Comparison of ENCODE assay signal across 9 mouse cellular contexts in the genomic region with DNA sequence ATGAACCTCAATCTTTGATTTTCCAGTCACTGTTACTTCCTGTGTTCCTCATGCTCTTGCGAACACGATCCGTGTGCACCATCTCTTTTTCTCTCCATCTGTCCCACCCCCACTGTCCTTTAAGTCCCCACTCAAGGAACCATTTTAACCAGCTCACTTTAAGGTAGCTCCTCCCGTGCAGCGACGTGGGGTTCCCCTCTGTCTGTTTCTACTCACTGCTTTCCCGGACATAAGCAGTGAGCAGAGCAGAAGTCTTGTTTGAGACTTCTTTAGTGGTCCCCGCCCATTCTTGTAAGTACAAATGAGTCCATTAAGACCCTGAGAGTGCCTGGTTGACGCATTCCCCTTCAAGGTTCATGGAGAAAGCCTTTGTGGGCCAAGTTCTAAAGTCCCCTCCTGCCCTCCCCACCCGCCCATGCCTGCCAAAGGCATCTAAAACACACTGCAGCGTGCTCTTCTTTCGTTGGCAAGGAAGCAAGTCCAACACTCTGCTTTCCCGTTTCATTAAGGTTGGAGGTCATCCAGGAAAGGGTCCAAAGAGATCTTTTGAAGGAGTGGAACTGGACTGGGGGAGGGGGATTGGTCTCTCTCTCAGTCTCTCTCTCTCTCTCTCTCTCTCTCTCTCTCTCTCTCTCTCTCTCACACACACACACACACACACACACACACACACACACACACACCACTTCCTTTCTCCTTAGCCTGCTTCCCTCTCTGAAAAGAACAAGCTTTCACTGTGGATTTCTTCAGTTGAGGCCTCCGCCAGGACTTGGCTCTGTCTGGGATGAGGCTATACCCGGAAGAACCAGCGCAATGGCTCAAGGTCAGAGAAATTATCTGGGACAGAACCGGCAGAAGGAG. TPM values are rescaled to one million over a fixed set of nuclear protein-coding genes. Genes with fewer than 3 reads are reported as not detected.
DNase-seq lines count a peak whose midpoint lies in the region; ATAC-seq and TF ChIP-seq lines count a peak whose summit lies in the region.
"Had no signal": no experiment of that assay in that cellular context is flagged by ENCODE, and none has a peak within 500 bp of the region (broad histone marks: within the 10 kb centered on the region; RNA-seq: fewer than 3 reads in every experiment).

No protein-coding gene starts in this region.

- peaks cover 11% of the 10 kb centered on the region; the same call in 1 of the 2 replicates for H3K4me1 ChIP-seq in kidney, embryonic 15.5 days
- peaks cover 33% of the 10 kb centered on the region for H3K4me1 ChIP-seq in heart, postnatal 0 days (ENCODE audit: control insufficient read depth, insufficient read depth)
- H3K4me1 ChIP-seq in lung, embryonic 16.5 days (replicated peaks; ENCODE audit: control insufficient read depth, insufficient read depth, low read length), result peaks cover 41% of the 10 kb centered on the region

- H3K9ac ChIP-seq in kidney, embryonic 15.5 days, result no peak overlapping the region
- H3K9ac ChIP-seq in heart, postnatal 0 days (replicated peaks; ENCODE audit: low read depth, low read length), result no peak overlapping the region; the same call in 1 of the 2 replicates
- peak overlapping the region; percentile 60 for H3K9ac ChIP-seq in lung, embryonic 16.5 days (ENCODE audit: low read length)

- no peak for TF ChIP-seq EP300 in heart, postnatal 0 days (IDR thresholded peaks at IDR 0.05; ENCODE audit: low read depth)

- ATAC-seq in kidney, embryonic 15.5 days (replicated peaks; ENCODE audit: low FRiP score), result no peak
- ATAC-seq in heart, postnatal 0 days (ENCODE audit: insufficient read depth, low read depth), result peak; percentile 65
- peak; percentile 75 for ATAC-seq in lung, embryonic 16.5 days (ENCODE audit: low read depth)

- no peaks in the 10 kb centered on the region for H3K36me3 ChIP-seq in kidney, embryonic 15.5 days
- no peaks in the 10 kb centered on the region for H3K36me3 ChIP-seq in heart, postnatal 0 days (replicated peaks; ENCODE audit: control insufficient read depth, insufficient read depth, low read length)
- no peaks in the 10 kb centered on the region for H3K36me3 ChIP-seq in lung, embryonic 16.5 days (ENCODE audit: control insufficient read depth, insufficient read depth, low read length)

- 70% methylated on average over 17 of the region's 17 CpGs for WGBS in kidney, embryonic 15.5 days
- WGBS in heart, postnatal 0 days, result 39% methylated on average over 17 of the region's 17 CpGs
- WGBS in lung, embryonic 16.5 days, result 16% methylated on average over 17 of the region's 17 CpGs

- no peaks in the 10 kb centered on the region for H3K9me3 ChIP-seq in kidney, embryonic 15.5 days (replicated peaks)
- H3K9me3 ChIP-seq in heart, postnatal 0 days (replicated peaks; ENCODE audit: control insufficient read depth, low read length), result peaks cover 6% of the 10 kb centered on the region; the same call in 1 of the 2 replicates
- H3K9me3 ChIP-seq in lung, embryonic 16.5 days (ENCODE audit: control insufficient read depth, low read length), result peaks cover 3% of the 10 kb centered on the region

- no peaks in the 10 kb centered on the region for H3K27me3 ChIP-seq in kidney, embryonic 15.5 days
- no peaks in the 10 kb centered on the region for H3K27me3 ChIP-seq in heart, postnatal 0 days (ENCODE audit: control insufficient read depth, insufficient read depth, low read length)
- no peaks in the 10 kb centered on the region for H3K27me3 ChIP-seq in lung, embryonic 16.5 days (ENCODE audit: control insufficient read depth, insufficient read depth, low read depth, low read length)

- no peak overlapping the region for H3K27ac ChIP-seq in kidney, embryonic 15.5 days
- peak overlapping the region; percentile 85 for H3K27ac ChIP-seq in heart, postnatal 0 days (ENCODE audit: low read depth)
- H3K27ac ChIP-seq in lung, embryonic 16.5 days (ENCODE audit: low read length), result peak overlapping the region; percentile 94

- TF ChIP-seq CTCF in heart, postnatal 0 days (IDR thresholded peaks at IDR 0.05; ENCODE audit: low read depth), result no peak

- H3K4me2 ChIP-seq in kidney, embryonic 15.5 days, result no peak overlapping the region
- H3K4me2 ChIP-seq in heart, postnatal 0 days (ENCODE audit: low read depth, low read length), result peak overlapping the region; percentile 20
- H3K4me2 ChIP-seq in lung, embryonic 16.5 days (ENCODE audit: low read depth, low read length), result peak overlapping the region; percentile 37

- H3K4me3 ChIP-seq in kidney, embryonic 15.5 days (replicated peaks), result no peak overlapping the region
- H3K4me3 ChIP-seq in heart, postnatal 0 days (ENCODE audit: low read depth, low read length), result no peak overlapping the region
- H3K4me3 ChIP-seq in lung, embryonic 16.5 days (ENCODE audit: low read length), result no peak overlapping the region
- H3K4me3 ChIP-seq: myocyte had no signal

- DNase-seq in kidney, adult 11 months, result peak; percentile 44
- DNase-seq in brain, adult 2 months (ENCODE audit: low read depth, low spot score), result peak; percentile 33
- peak; percentile 80 for DNase-seq in heart, postnatal 0 days (ENCODE audit: low spot score)
- no peak for DNase-seq in B cell, adult 2 months
- DNase-seq in natural killer cell, adult 2 months (ENCODE audit: low spot score in 2 of 2), result no peak
- no peak for DNase-seq in thymus, postnatal 0 days (ENCODE audit: low spot score)

RNA-seq across cellular contexts. Expression of a gene that starts 30.9 kb away (rescaled TPM):
- 17.4 and 17.5 TPM in 2 replicates for polyA plus RNA-seq in kidney, embryonic 15.5 days (2015; fragmentation: Nextera tagmentation; extraction: Ambion mirVana)
- 35.1 and 56.9 TPM in 2 replicates for total RNA-seq in heart, postnatal 0 days (2014; rRNA removed; ENCODE audit: low replicate concordance)
- polyA plus RNA-seq in heart, postnatal 0 days (2015; fragmentation: Nextera tagmentation; extraction: Ambion mirVana), result 39.0 and 44.6 TPM in 2 replicates
- 97.2 and 105 TPM in 2 replicates for polyA plus RNA-seq in lung, embryonic 16.5 days (2015; fragmentation: Nextera tagmentation; extraction: Ambion mirVana)
- 2.1 TPM in 2 replicates for polyA plus RNA-seq in thymus, postnatal 0 days (2015; fragmentation: Nextera tagmentation; extraction: Ambion mirVana)
- polyA plus RNA-seq: myocyte had no signal

Comparison
In these comparisons a context has a peak if more than half of its experiments do, and no peak if none do; other contexts are left out.
1. DNase-seq: peak in kidney, adult 11 months (single experiment), brain, adult 2 months (single experiment) and heart, postnatal 0 days (single experiment); none in B cell, adult 2 months (0 of 2), natural killer cell, adult 2 months (0 of 2) and thymus, postnatal 0 days (single experiment).